Comparison of ENCODE assay signal across 11 mouse cellular contexts in the genomic region with DNA sequence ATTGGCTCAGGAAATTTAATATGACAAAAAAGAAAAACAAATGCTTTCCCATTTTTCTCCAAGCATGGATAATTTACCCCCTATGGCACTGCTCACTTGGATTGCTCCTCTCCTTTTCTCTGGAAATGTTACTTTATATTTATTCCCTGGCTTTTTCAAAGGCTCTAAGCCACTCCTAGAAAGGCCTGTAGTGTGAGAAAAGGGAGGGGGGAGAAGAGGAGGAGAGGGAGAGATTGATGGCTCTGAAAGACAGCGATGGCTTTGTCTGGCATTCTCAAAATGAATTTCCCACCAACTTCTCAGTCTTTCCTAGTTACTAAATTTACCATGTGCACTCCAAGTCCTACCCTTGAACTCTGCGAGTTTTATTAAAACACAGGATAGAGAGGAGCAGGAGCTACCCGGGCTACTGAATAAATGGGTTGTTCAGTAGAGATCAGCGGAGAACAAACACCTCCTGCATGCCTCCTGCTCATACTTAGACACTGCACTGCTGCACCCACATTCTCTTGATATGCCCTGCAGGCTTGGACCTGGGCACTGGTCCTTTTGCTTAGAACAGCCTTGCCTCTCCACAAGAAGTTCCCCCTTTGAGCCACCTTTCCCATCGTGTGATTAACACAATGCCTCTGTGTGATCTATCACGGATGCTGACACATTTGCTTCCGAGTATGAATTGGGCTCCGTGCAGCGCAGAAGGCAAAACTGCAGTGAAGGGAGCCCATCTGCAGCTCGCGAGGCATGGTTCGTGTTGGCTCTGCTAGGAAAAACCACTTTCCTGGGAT.
A peak's percentile ranks its signal among the peaks of the same experiment; 100 is the strongest.
DNase-seq lines count a peak whose midpoint lies in the region; ATAC-seq and TF ChIP-seq lines count a peak whose summit lies in the region.
"Had no signal": no experiment of that assay in that cellular context is flagged by ENCODE, and none has a peak within 500 bp of the region (broad histone marks: within the 10 kb centered on the region; RNA-seq: fewer than 3 reads in every experiment).

No protein-coding gene starts in this region.

- WGBS in intestine, embryonic 15.5 days, result 66% methylated on average over 12 of the region's 12 CpGs
- 63% methylated on average over 12 of the region's 12 CpGs for WGBS in intestine, embryonic 16.5 days

- H3K9ac ChIP-seq in intestine, embryonic 15.5 days, result no peak overlapping the region
- no peak overlapping the region for H3K9ac ChIP-seq in intestine, embryonic 16.5 days (ENCODE audit: low read depth, low read length)
- H3K9ac ChIP-seq: heart, embryonic 15.5 days had no signal

- no peaks in the 10 kb centered on the region for H3K27me3 ChIP-seq in intestine, embryonic 15.5 days (replicated peaks)
- no peaks in the 10 kb centered on the region for H3K27me3 ChIP-seq in intestine, embryonic 16.5 days (replicated peaks; ENCODE audit: control insufficient read depth, insufficient read depth, low read length)
- H3K27me3 ChIP-seq: heart, embryonic 15.5 days had no signal

- ATAC-seq in intestine, embryonic 15.5 days, result no peak
- ATAC-seq in intestine, embryonic 16.5 days, result no peak
- peak; percentile 94 for ATAC-seq in frontal cortex, adult (ENCODE audit: low TSS enrichment)
- ATAC-seq: Patski had no signal

- H3K36me3 ChIP-seq in intestine, embryonic 15.5 days, result no peaks in the 10 kb centered on the region
- no peaks in the 10 kb centered on the region for H3K36me3 ChIP-seq in intestine, embryonic 16.5 days (ENCODE audit: control insufficient read depth, insufficient read depth, low read length)
- H3K36me3 ChIP-seq: heart, embryonic 15.5 days had no signal

- intact Hi-C loops in left cerebral cortex, adult 2 months (cut with DNase I), result no loop called here
- intact Hi-C loops in heart, postnatal 10 days (cut with DNase I), result no loop called here

- H3K4me3 ChIP-seq in intestine, embryonic 15.5 days (replicated peaks), result no peak overlapping the region
- H3K4me3 ChIP-seq in intestine, embryonic 16.5 days (ENCODE audit: low read length), result no peak overlapping the region
- peak overlapping the region; percentile 20; the same call in 1 of the 2 replicates for H3K4me3 ChIP-seq in left cerebral cortex, adult 2 months
- H3K4me3 ChIP-seq: heart, embryonic 15.5 days had no signal

- peak overlapping the region; percentile 19; the same call in 1 of the 2 replicates for H3K4me2 ChIP-seq in intestine, embryonic 15.5 days (replicated peaks)
- no peak overlapping the region for H3K4me2 ChIP-seq in intestine, embryonic 16.5 days (ENCODE audit: low read depth, low read length)
- H3K4me2 ChIP-seq: heart, embryonic 15.5 days had no signal

- TF ChIP-seq CTCF in left cerebral cortex, adult 2 months (IDR thresholded peaks at IDR 0.05), result no peak

- no peaks in the 10 kb centered on the region for H3K4me1 ChIP-seq in intestine, embryonic 15.5 days (replicated peaks)
- no peaks in the 10 kb centered on the region for H3K4me1 ChIP-seq in intestine, embryonic 16.5 days (ENCODE audit: control insufficient read depth, insufficient read depth, low read length)
- H3K4me1 ChIP-seq: heart, embryonic 15.5 days had no signal

- H3K9me3 ChIP-seq in intestine, embryonic 15.5 days, result no peaks in the 10 kb centered on the region
- no peaks in the 10 kb centered on the region for H3K9me3 ChIP-seq in intestine, embryonic 16.5 days (ENCODE audit: control insufficient read depth, low read length)
- H3K9me3 ChIP-seq: heart, embryonic 15.5 days had no signal

- peak in 1 of 2 experiments; percentile 15 for DNase-seq in left cerebral cortex, adult 2 months (ENCODE audit: extremely low spot score in 1 of 2, low spot score in 2 of 2)
- peak; percentile 28 to 31 for DNase-seq in right cerebral cortex, postnatal 10 days (ENCODE audit: low spot score in 2 of 2)
- no peak for DNase-seq in kidney, adult 11 months
- DNase-seq in spleen, postnatal 10 days (ENCODE audit: low spot score in 2 of 2), result no peak
- DNase-seq in heart, postnatal 10 days, result no peak
- DNase-seq: B cell, adult 2 months had no signal

- H3K27ac ChIP-seq in intestine, embryonic 15.5 days, result no peak overlapping the region
- no peak overlapping the region for H3K27ac ChIP-seq in intestine, embryonic 16.5 days (ENCODE audit: low read length)
- H3K27ac ChIP-seq in left cerebral cortex, adult 2 months, result no peak overlapping the region
- H3K27ac ChIP-seq: heart, embryonic 15.5 days had no signal

Comparison
In these comparisons a context has a peak if more than half of its experiments do, and no peak if none do; other contexts are left out.
1. DNase-seq: peak in right cerebral cortex, postnatal 10 days (2 of 2); none in kidney, adult 11 months (single experiment), spleen, postnatal 10 days (0 of 2) and heart, postnatal 10 days (0 of 2).